Mouse (Mus musculus) heart, postnatal 0 days (tissue): Measurements from ENCODE around the gene Mau2.

Experiments
- CTCF ChIP-seq: IDR thresholded peaks from 2 replicates; pipeline ENCODE4 v1.5.1; 2016; ENCODE audit warnings: antibody characterized with exemption, control low read depth, low read depth
- EP300 ChIP-seq: IDR thresholded peaks from 2 replicates; pipeline ENCODE4 v1.6.1; 2016; ENCODE audit warnings: antibody characterized with exemption, low read depth

- TF ChIP-seq CTCF (no peak), EP300 (peak; percentile 59; the same call in 1 of the 2 replicates)
Observed at GRCm38 (mm10) chr8:70005178-70005577, 37.4 kb downstream of the Mau2 start.
